Mouse (Mus musculus): ENCODE measurements at regions not wholly inside any gene's neighbourhood (a gene's known extent, or its start where the extent isn't known, plus 50 kb on each side); places are given as distances from the start of the nearest gene placed in this dataset.

DNA sequence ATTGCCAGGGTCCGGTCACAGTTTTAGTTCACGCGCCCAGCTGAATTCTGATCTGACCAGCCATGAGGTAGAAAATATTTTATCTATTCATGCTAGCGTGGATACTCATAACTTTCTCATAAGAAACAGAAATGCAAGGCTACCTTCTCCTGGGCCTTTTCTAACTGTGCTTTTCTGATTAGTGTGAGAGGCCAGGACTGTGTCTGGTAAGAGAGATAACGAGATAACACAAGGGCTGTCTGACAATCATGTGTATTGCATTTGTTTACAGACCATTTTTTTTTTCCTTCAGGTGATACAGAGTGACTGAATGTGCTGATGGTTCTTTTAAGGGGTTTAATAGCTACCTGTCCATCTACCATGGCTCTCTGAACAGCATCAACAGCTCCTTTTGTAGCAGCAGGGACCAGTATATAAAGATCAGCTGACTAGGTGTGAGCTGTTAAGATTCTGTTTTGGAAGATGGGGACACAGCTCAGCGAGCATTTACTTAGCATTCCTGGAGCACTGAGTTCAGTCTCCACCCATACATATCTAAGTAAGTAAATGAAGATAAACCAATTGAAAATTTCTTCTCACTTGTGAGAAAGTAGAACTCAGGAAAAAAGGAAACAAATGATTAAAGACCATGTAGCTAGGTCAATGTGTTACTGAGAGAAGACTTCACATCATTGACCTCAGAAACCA, 109.0 kb upstream of the Nsun6 start:
- TF ChIP-seq MYC (IDR thresholded peaks at IDR 0.05; ENCODE audit: low read depth, low read length) (no peak), JUND (IDR thresholded peaks at IDR 0.05; ENCODE audit: low read depth, low read length) (no peak), MEF2A (IDR thresholded peaks at IDR 0.05; ENCODE audit: extremely low read depth, insufficient replicate concordance, low read depth, low read length, poor library complexity, severe bottlenecking) (no peak), KAT2A (conservative IDR thresholded peaks at IDR 0.05; ENCODE audit: low read depth, low read length) (no peak), USF1 (IDR thresholded peaks at IDR 0.05; ENCODE audit: low read depth, low read length) (no peak), POLR2AphosphoS5 (IDR thresholded peaks at IDR 0.05; ENCODE audit: borderline replicate concordance, low read depth, low read length) (no peak), TAL1 (IDR thresholded peaks at IDR 0.05; ENCODE audit: low read length) (peak; percentile 61), GATA1 (IDR thresholded peaks at IDR 0.05; ENCODE audit: low read depth, low read length) (peak; percentile 91), MAZ (IDR thresholded peaks at IDR 0.05; ENCODE audit: low read depth, low read length) (no peak), RAD21 (IDR thresholded peaks at IDR 0.05; ENCODE audit: low read depth, low read length) (no peak), USF2 (IDR thresholded peaks at IDR 0.05; ENCODE audit: borderline replicate concordance in 1 of 2, insufficient read depth in 1 of 2, low read depth in 1 of 2, low read length in 2 of 2) (no peak), E2F4 (IDR thresholded peaks at IDR 0.05; ENCODE audit: borderline replicate concordance, low read depth, low read length) (no peak), ZNF384 (IDR thresholded peaks at IDR 0.05; ENCODE audit: low read depth, low read length) (peak; percentile 92), SMC3 (IDR thresholded peaks at IDR 0.05; ENCODE audit: low read depth, low read length) (no peak), ZMIZ1 (IDR thresholded peaks at IDR 0.05; ENCODE audit: low read depth, low read length) (no peak), MAX (IDR thresholded peaks at IDR 0.05; ENCODE audit: low read length) (no peak), EP300 (IDR thresholded peaks at IDR 0.05; ENCODE audit: low read depth in 1 of 2, low read length in 2 of 2) (peak; percentile 86 to 90), RCOR1 (IDR thresholded peaks at IDR 0.05; ENCODE audit: low read depth, low read length) (peak; percentile 66; the same call in 1 of the 2 replicates), ETS1 (IDR thresholded peaks at IDR 0.05; ENCODE audit: low read depth, low read length) (peak; percentile 75), UBTF (IDR thresholded peaks at IDR 0.05; ENCODE audit: borderline replicate concordance, insufficient read depth, low read depth, low read length) (no peak), ZKSCAN1 (IDR thresholded peaks at IDR 0.05; ENCODE audit: low read depth, low read length) (no peak), GABPA (IDR thresholded peaks at IDR 0.05; ENCODE audit: low read depth, low read length) (no peak), NELFE (IDR thresholded peaks at IDR 0.05; ENCODE audit: low read depth, low read length) (no peak), TCF12 (IDR thresholded peaks at IDR 0.05; ENCODE audit: low read depth, low read length) (peak; percentile 92), SIN3A (IDR thresholded peaks at IDR 0.05; ENCODE audit: low read length) (peak; percentile 67), BHLHE40 (IDR thresholded peaks at IDR 0.05; ENCODE audit: borderline replicate concordance, low read depth, low read length) (peak; percentile 52; the same call in 1 of the 2 replicates), CTCF (IDR thresholded peaks at IDR 0.05 in 2 of 3, conservative IDR thresholded peaks at IDR 0.05 in 1 of 3; ENCODE audit: control insufficient read depth in 1 of 3, insufficient read depth in 1 of 3, low read depth in 2 of 3, low read length in 3 of 3, poor library complexity in 1 of 3, severe bottlenecking in 1 of 3) (no peak), CHD2 (IDR thresholded peaks at IDR 0.05; ENCODE audit: low read length) (no peak), MYB (IDR thresholded peaks at IDR 0.05; ENCODE audit: low read depth, low read length) (0 out of 2 replicates have a peak, but pooled peaks have one; percentile 19)
- Histone ChIP-seq H3K4me3 (ENCODE audit: control insufficient read depth in 1 of 2, insufficient read depth in 1 of 2, low read depth in 2 of 2, low read length in 2 of 2) (no peak overlapping the region), H3K9me3 (replicated peaks; ENCODE audit: insufficient read depth, low read length) (no peaks in the 10 kb centered on the region), H3K79me2 (ENCODE audit: control insufficient read depth, insufficient read depth, low read length, poor library complexity) (no peaks in the 10 kb centered on the region), H3K27ac (ENCODE audit: control insufficient read depth, low read depth, low read length) (peak overlapping the region; percentile 50), H3K36me3 (ENCODE audit: control insufficient read depth in 1 of 2, insufficient read depth in 2 of 2, low read length in 2 of 2) (peaks cover 0 to 12% of the 10 kb centered on the region in 2 experiments; a peak in 2 of 4 replicates), H3K27me3 (ENCODE audit: control insufficient read depth in 1 of 2, insufficient read depth in 2 of 2, low read length in 2 of 2) (no peaks in the 10 kb centered on the region), H3K9ac (ENCODE audit: control insufficient read depth, low read depth, low read length, poor library complexity, severe bottlenecking) (no peak overlapping the region; the same call in 1 of the 2 replicates), H3K4me1 (ENCODE audit: control insufficient read depth in 1 of 2, insufficient read depth in 2 of 2, low read length in 2 of 2) (peaks cover 8 to 9% of the 10 kb centered on the region in 2 experiments)
- DNase-seq (ENCODE audit: low read depth, low spot score): peak; percentile 63

Data from MEL (cell line).